Mouse (Mus musculus) G1E (cell line): Measurements from ENCODE around the gene Tas2r135. TPM values are rescaled to one million over a fixed set of nuclear protein-coding genes. Genes with fewer than 3 reads are reported as not detected.

Experiments
- ATAC-seq: 2 replicates; pipeline ENCODE4 v1.8.0; 2016; ENCODE audit warnings: mild to moderate bottlenecking; ENCODE audit not compliant: insufficient number of reproducible peaks, poor library complexity, low FRiP score, severe bottlenecking; ENCODE audit errors: extremely low read depth
- DNase-seq: peaks from one replicate; pipeline ENCODE4 v3.0.0; 2012; ENCODE audit warnings: low spot score
- H3K27me3 ChIP-seq: 2 replicates; pipeline ENCODE4 v1.6.1; 2012; ENCODE audit warnings: mild to moderate bottlenecking, low read length, inconsistent platforms; ENCODE audit not compliant: insufficient read depth
- H3K36me3 ChIP-seq: replicated peaks from 2 replicates; pipeline ENCODE3; 2012; ENCODE audit warnings: mild to moderate bottlenecking, inconsistent platforms
- H3K4me1 ChIP-seq: 2 replicates; pipeline ENCODE4 v1.6.1; 2012; ENCODE audit warnings: low read depth, low read length, inconsistent platforms, mixed read lengths; ENCODE audit not compliant: insufficient read depth
- H3K4me3 ChIP-seq: 2 replicates; pipeline ENCODE4 v1.5.1; 2012; ENCODE audit warnings: low read depth, mild to moderate bottlenecking, inconsistent platforms, low read length, moderate library complexity, mixed read lengths
- H3K9me3 ChIP-seq: replicated peaks from 2 replicates; pipeline ENCODE4 v1.6.1; 2012; ENCODE audit warnings: inconsistent platforms
- CTCF ChIP-seq: IDR thresholded peaks from 2 replicates; pipeline ENCODE4 v1.5.1; 2012; ENCODE audit warnings: low read depth, low read length, inconsistent platforms, mixed read lengths
- GATA1 ChIP-seq: IDR thresholded peaks from 2 replicates; pipeline ENCODE4 v1.6.1; 2012; ENCODE audit warnings: borderline replicate concordance, low read length, inconsistent platforms, mixed read lengths
- GATA2 ChIP-seq: IDR thresholded peaks from 2 replicates; pipeline ENCODE4 v1.6.1; 2012; ENCODE audit warnings: low read depth, low read length, inconsistent platforms, borderline replicate concordance
- POLR2AphosphoS5 ChIP-seq: IDR thresholded peaks from 2 replicates; pipeline ENCODE4 v1.6.1; 2012; ENCODE audit warnings: low read depth, low read length, inconsistent platforms; ENCODE audit not compliant: insufficient replicate concordance
- TAL1 ChIP-seq: conservative IDR thresholded peaks from 2 replicates; pipeline ENCODE4 v1.6.1; 2012; ENCODE audit warnings: low read depth, low read length, inconsistent platforms, mixed read lengths
- polyA plus RNA-seq: library from polyadenylated mRNA; stranded (reverse); fragments of >175 nt; gene quantifications from 2 replicates; pipeline ENCODE4 v1.2.3, GENCODE M21; 2012
- total RNA-seq, 2 experiments: library from RNA; stranded (forward) in 1 of 2; stranded (reverse) in 1 of 2; fragments of 200-1000 nt in 1 of 2; fragments of >200 nt in 1 of 2; fragmentation: Nextera tagmentation in 1 of 2; gene quantifications; 2 replicates each; pipeline ENCODE4 v1.2.3; 2014 to 2017

Gene Tas2r135
- total and polyA plus RNA-seq, 3 experiments, result 0.27 TPM; not detected in 2

DNA sequence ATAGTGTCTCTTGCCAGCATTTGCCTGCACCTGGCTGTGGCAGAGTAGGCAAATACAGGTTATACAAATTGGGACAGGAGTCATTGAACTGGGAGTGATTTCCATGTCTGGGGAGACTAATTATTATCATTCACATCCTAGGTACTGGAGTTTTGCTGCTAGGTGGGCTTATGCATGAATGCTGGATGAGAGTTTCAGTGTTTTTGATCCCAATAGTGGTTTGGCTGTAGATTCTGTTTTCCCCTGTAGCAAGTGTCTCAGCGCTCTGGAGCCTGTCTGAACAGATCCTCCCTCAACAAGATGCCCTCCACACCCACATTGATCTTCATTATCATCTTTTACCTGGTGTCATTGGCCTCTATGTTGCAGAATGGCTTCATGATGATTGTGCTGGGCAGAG, 5.3 kb upstream of the Tas2r135 start, which contains the start of gene Tas2r143:
Gene Tas2r143, plus strand, starts transcription at position 301 of the 400 bp plus-strand sequence.
- no peaks in the 10 kb centered on the region for H3K36me3 ChIP-seq
- TF ChIP-seq CTCF, result no peak
- TF ChIP-seq GATA2, result no peak
- no peak for TF ChIP-seq TAL1
- no peak for TF ChIP-seq GATA1
- TF ChIP-seq POLR2AphosphoS5, result no peak
- no peak for DNase-seq
- H3K4me3 ChIP-seq, result no peak within 1 kb of the TSS
- H3K9me3 ChIP-seq, result no peaks in the 10 kb centered on the region
- H3K4me1 ChIP-seq, result no peaks in the 10 kb centered on the region
- ATAC-seq, result no peak
- H3K27me3 ChIP-seq, result 0 out of 2 replicates have a peak, but pooled peaks cover 3% of the 10 kb centered on the region

- no peaks in the 10 kb centered on the region for H3K9me3 ChIP-seq
- no peaks in the 10 kb centered on the region for H3K36me3 ChIP-seq
- ATAC-seq, result no peak
- TF ChIP-seq GATA1, result no peak
- no peak for TF ChIP-seq TAL1
- no peak for TF ChIP-seq POLR2AphosphoS5
- no peak overlapping the region for H3K4me3 ChIP-seq
- no peak for DNase-seq
- no peaks in the 10 kb centered on the region for H3K4me1 ChIP-seq
- H3K27me3 ChIP-seq, result no peaks in the 10 kb centered on the region
Measured at GRCm38 (mm10) chr6:42419443-42419842, 14.2 kb downstream of the Tas2r135 start.

GRCm38 (mm10) chr6:42421439-42421838, 16.2 kb downstream of the Tas2r135 start:
- no peak for DNase-seq
- no peak overlapping the region for H3K4me3 ChIP-seq
- ATAC-seq, result no peak
- no peaks in the 10 kb centered on the region for H3K36me3 ChIP-seq
- H3K9me3 ChIP-seq, result no peaks in the 10 kb centered on the region
- no peaks in the 10 kb centered on the region for H3K4me1 ChIP-seq
- H3K27me3 ChIP-seq, result no peaks in the 10 kb centered on the region
- TF ChIP-seq GATA2 (no peak), POLR2AphosphoS5 (no peak), TAL1 (no peak), GATA1 (no peak), CTCF (no peak)

GRCm38 (mm10) chr6:42424472-42424871, 19.2 kb downstream of the Tas2r135 start:
- H3K27me3 ChIP-seq, result no peaks in the 10 kb centered on the region
- H3K9me3 ChIP-seq, result no peaks in the 10 kb centered on the region
- no peak for ATAC-seq
- no peak overlapping the region for H3K4me3 ChIP-seq
- no peaks in the 10 kb centered on the region for H3K36me3 ChIP-seq
- TF ChIP-seq TAL1 (no peak), GATA1 (no peak), POLR2AphosphoS5 (no peak), CTCF (no peak), GATA2 (no peak)
- no peaks in the 10 kb centered on the region for H3K4me1 ChIP-seq
- DNase-seq, result no peak

- H3K27me3 ChIP-seq, result no peaks in the 10 kb centered on the region
- TF ChIP-seq CTCF (no peak), TAL1 (no peak)
- ATAC-seq (no peak), DNase-seq (no peak)
- no peaks in the 10 kb centered on the region for H3K9me3 ChIP-seq
- H3K4me1 ChIP-seq, result no peaks in the 10 kb centered on the region
- no peak overlapping the region for H3K4me3 ChIP-seq
- H3K36me3 ChIP-seq, result no peaks in the 10 kb centered on the region
Measured at GRCm38 (mm10) chr6:42426337-42426736, 21.1 kb downstream of the Tas2r135 start.

GRCm38 (mm10) chr6:42433554-42433953, 28.3 kb downstream of the Tas2r135 start:
- H3K9me3 ChIP-seq, result no peaks in the 10 kb centered on the region
- TF ChIP-seq GATA2 (no peak), POLR2AphosphoS5 (no peak), TAL1 (no peak), GATA1 (no peak), CTCF (no peak)
- H3K4me1 ChIP-seq, result no peaks in the 10 kb centered on the region
- no peaks in the 10 kb centered on the region for H3K36me3 ChIP-seq
- no peaks in the 10 kb centered on the region for H3K27me3 ChIP-seq
- DNase-seq (no peak), ATAC-seq (no peak)
- no peak overlapping the region for H3K4me3 ChIP-seq

GRCm38 (mm10) chr6:42434446-42434845, 29.2 kb downstream of the Tas2r135 start, which contains the start of gene Tas2r126:
Gene Tas2r126 (plus strand): TSS chr6:42434535.
- Histone ChIP-seq H3K9me3 (no peaks in the 10 kb centered on the region), H3K4me1 (no peaks in the 10 kb centered on the region), H3K4me3 (no peak within 1 kb of the TSS), H3K27me3 (no peaks in the 10 kb centered on the region), H3K36me3 (no peaks in the 10 kb centered on the region)
- DNase-seq, result no peak
- ATAC-seq, result no peak
- TF ChIP-seq TAL1 (no peak), CTCF (no peak), POLR2AphosphoS5 (no peak), GATA2 (no peak), GATA1 (no peak)
